Mouse (Mus musculus) left cerebral cortex, postnatal 14 days (tissue): Measurements from ENCODE around the gene Hoxc8. TPM values are rescaled to one million over a fixed set of nuclear protein-coding genes. Genes with fewer than 3 reads are reported as not detected.

ENCODE experiments used
- DNase-seq, 2 experiments: peaks; one replicate each; pipeline ENCODE4 v3.0.0; 2021 to 2022; ENCODE audit warnings: low spot score in 2 of 2, mixed read lengths in 1 of 2
- intact Hi-C: fragments of 180-260 bp; cut with DNase I; formaldehyde crosslinking; loops from one replicate; pipeline ENCODE4 v1.15.1; 2025
- total RNA-seq, 2 experiments: library from RNA; stranded (reverse); gene quantifications; 2 replicates each; pipeline ENCODE4 v1.2.3; 2021

Hoxc8 gene
- total RNA-seq, 2 experiments from 2014 or later: not detected

DNA sequence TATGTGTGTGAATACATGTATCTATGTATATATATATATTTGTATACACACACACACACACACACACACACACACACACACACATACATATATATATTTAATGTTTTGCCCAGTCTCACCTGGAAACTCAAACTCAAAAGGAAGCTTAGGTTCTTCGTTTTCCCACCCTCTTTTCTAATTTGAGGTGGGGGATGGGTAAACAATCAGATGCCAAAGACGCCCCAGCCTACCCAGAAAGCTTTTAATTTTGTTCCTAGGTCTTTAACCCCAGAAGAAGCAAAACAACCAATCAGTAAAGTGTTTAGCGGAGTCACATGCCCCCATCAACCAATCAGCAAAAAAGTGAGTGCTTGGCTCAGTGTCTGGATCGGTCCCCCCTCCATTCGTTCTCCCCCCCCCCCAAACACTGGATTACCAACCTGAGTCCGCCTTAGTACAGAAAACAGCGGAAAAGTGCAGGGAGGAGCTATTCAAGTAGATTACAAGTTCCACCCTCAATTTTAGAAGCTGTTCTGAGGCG is 30.6 kb downstream of the Hoxc8 start:
- DNase-seq: no peak
- intact Hi-C loops: no loop called here

DNA sequence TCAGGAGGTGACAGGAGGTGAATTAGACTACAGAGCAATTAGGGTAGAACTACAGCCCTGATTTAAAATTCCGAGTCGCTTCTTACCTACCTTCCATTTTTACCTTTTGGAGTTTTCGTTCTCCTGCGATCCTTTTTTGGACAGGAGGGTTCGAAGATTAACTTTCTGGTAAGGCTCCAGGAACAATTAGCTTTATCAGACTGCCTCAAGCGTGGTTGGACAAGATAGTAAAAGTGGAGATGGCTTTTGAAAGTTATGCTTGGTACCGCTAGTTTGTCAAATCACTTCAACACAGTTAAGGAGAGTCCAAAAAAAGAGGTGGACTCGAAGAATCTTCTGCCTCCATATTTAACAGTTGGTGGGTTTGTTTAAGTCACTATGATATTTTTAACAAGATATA is 31.1 kb downstream of the Hoxc8 start:
- DNase-seq: no peak
- intact Hi-C loops: no loop called here

DNA sequence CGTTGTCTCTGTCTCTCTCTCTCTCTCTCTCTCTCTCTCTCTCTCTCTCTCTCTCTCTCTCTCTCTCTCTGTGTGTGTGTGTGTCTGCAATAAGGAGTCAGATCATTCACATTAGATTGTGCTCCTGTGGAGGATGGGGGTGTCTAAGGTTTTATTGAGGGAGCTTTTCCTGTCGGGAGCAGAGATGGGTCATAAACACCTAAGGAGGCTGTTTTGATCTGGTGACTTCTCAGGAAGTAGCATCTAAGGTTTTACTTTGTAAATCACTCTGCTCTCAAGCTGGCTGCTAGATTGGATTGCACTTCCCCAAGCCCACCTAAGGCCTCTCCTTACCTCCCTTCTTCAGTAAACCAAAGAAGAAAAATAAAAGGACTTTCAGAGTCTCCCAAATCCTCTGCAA is 33.7 kb downstream of the Hoxc8 start:
- DNase-seq: no peak
- intact Hi-C loops: no loop called here

DNA sequence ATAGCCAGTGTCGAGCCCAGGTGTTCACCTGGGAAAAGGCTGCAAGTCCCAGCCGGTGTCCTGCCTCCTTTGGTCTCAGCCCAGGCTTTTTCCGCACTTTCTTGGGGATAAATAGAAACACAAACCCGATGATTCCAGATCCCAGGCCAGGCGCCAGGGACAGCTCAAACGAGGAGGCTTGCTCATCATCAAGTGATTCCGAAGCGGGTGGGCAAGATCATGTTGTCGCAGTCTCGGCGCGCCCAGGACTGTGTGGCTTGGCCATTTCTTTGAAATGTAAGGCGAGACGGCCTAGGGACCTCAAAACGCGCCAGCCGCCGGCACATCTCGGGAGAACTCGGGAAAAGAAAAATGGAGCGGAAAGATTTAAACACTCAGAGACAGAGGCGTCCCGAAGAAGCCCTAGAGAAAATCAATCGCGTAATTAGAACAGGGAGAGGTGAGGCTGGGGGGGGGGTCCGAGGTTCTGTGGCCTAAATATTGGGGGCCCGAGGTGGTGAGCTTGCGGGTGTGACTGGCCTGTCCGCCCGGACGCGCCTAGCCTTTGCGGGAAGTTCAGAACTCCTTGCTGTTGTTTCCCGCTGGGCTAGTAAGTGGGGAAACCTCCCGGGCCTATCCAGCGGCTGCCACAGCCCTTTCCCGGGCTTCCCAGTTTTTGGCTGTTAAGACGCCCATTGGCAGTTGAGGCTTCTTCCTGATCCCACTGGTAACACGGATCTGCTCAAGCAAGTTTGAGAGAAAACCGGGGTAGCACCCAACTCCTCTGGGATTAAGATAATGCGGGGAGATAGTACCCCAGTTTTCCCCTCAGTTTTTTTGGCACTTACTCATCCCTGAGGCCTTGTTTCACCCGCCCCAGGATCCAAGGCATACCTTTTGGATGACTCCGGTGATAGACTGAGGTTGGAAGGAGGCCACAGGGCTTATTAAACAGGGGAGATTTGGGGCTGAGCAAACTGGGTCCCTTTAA is 37.1 kb downstream of the Hoxc8 start:
- no peak for DNase-seq
- intact Hi-C loops: loop anchor here (5.0 kb wide), 1 partner anchor 35 kb away; no protein-coding TSS in a partner anchor

DNA sequence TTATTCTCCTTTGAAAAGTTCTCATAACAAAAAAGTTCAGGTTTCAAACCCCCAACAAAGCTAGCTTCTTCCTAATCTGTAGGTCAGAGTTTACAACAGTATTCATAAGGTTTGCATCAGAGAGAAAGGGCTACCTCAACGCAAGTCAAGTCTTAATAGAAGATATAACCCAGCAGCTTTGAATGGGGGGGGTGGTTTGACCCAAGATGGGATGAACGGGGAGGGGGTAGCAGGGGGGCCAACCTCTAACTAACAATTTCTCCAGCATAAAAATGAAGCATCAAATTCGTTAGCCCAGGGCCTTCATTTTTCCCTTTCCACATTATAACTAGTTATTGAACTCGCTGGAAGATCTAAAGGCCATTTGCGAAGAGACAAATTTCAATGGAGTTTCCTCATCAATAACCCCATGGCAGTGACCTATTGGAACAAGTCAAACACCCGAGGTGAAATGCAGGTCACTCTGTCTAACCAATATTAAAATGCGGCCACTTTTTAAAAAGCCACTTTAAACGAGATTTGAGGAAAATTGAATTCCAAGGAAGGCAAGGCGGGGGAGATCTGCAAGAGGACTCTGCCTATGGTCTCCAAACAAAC is 38.6 kb downstream of the Hoxc8 start:
- intact Hi-C loops: loop anchor here (5.0 kb wide), 1 partner anchor 33 kb away; no protein-coding TSS in a partner anchor
- DNase-seq: no peak

DNA sequence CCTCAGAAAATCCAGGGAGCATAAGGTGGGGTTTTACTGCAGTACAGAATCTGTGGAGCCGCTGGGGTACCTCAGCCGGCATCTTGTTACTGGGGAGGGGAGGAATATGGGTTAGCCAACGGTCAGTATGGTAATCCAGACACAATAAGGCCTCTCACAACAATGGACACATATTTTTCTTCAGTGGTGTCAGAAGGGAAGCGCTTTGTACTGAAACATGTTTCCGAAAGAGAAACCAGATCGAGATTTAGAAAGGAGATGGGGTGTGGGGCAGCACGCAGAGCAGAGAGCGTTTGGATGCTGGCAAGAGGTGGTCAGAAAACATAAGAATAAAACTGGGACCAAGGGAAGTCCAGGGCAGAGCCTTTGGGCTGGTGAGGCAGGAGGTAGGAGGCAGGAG is 39.7 kb downstream of the Hoxc8 start:
- intact Hi-C loops: no loop called here
- DNase-seq: no peak

DNA sequence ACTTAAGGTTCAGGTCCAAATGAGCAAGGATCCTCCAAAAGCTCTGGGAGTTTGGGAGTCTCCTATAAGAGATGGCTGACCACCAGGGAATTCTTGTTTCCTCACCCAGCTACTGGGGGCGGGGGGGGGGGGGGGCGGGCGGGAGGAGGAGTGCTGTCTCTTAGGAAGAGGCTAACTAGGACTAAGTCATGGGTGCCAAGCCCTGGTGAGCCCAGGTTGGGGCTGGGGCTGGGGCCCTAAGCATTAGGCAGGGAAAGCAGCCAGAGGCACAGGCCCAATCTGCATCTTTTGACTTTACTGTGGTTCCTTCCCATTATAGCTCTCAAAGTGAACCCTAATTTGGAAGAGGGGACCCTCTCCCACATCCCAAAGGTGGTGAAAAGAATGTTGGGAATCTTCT is 41.8 kb downstream of the Hoxc8 start:
- DNase-seq: no peak
- intact Hi-C loops: no loop called here

DNA sequence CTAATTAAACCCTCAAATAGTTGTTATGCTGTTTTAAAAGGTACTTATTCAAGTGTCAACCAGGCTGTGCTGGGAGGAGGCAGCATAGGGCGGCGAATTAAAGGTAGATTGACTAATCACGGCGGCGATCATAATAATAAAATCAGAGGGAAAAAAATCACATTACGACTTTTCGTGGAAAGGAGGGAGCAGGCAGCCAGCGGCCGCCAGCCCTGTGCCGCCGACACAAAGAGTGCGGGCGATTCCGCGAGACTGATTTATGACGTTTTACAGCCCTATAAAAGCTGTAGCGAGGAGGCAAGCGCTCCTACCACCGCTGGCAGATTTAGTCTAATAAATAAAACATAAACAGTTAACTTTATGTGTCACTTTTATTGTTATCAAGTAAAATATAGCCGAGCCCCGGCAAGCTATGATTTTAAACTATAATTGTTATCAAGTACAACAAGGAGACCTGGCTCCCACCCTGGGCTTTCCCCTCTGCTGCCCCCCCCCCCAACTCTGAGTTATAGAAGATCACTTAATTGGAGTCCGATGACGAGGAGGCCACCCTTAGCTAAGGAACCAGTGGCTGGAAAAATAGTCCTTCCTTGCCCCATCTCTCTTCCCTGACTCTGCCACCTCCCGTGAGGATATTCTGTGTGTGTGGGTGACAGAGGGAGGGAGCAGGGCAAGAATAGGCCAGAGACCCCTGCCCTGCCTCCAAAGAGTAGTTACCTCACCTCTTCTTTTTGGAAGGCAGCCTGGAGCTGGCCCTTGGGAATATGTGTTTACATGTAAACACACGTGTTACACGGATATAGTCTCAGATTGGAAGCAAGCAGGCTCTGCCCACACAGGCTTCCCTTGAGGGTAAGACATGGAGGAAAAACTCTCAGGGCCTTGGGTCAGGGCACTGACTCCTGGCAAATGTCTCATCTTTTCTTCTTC is 42.5 kb downstream of the Hoxc8 start:
- DNase-seq: no peak
- intact Hi-C loops: no loop called here

DNA sequence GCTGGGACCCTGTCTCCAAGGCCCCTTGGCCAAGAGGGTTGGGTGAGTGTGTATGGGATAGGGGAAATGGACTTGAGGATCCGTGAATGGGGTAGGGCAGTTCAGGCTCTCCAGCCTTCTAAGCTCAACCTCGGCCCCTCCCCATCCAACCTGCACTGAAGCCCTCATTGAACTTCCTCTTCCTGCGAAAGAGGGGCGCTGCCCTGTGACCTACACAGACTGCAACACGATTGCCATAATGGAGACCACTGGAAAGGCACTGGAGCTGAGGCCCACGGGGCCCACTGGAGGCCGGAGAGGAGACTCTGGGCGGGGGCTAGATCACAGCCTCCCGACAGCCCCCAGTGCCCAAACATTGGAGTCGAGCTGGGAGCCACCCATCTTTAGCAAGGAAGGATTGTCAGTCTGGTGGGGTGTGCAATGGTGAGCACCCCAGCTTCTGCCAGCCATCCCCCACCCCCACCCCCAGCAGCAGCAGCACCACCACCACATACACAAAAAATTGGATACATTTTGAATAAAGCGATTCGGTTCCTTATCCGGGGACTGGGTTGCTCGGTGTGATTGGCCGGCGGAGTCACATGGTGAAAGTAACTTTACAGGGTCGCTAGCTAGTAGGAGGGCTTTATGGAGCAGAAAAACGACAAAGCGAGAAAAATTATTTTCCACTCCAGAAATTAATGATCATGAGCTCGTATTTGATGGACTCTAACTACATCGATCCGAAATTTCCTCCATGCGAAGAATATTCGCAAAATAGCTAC is 43.8 kb downstream of the Hoxc8 start:
- intact Hi-C loops: no loop called here
- DNase-seq: no peak

DNA sequence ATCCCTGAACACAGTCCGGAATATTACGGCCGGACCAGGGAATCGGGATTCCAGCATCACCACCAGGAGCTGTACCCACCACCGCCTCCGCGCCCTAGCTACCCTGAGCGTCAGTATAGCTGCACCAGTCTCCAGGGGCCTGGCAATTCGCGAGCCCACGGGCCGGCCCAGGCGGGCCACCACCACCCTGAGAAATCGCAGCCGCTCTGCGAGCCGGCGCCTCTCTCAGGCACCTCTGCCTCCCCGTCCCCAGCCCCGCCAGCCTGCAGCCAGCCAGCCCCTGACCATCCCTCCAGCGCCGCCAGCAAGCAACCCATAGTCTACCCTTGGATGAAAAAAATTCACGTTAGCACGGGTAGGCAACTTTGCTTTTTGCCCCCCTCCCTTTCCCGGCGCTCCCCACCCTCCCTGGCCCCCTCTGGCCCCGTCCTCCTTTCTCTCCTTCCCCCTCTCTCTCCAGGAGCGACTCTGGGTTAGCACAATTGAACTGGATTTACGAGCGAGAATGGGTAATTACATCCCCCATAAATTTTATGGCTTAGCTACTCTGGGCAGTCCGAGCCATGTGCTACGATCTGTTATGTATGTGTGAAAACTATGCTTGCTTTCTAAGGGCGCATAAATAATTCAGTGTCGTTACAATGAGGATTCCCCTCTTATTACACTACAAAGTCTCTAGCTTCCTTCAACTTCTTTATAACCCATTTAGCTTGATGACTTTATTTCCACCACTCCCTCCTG is 44.6 kb downstream of the Hoxc8 start:
- intact Hi-C loops: no loop called here
- no peak for DNase-seq

DNA sequence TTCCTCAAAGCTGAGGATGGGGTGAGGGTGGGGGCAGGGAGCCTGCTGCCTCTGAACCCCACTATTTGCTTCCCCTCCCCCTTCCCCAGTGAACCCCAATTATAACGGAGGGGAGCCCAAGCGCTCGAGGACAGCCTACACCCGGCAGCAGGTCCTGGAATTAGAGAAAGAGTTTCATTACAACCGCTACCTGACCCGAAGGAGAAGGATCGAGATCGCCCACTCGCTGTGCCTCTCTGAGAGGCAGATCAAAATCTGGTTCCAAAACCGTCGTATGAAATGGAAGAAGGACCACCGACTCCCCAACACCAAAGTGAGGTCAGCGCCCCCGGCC is 45.1 kb downstream of the Hoxc8 start:
- intact Hi-C loops: no loop called here
- DNase-seq: no peak

DNA sequence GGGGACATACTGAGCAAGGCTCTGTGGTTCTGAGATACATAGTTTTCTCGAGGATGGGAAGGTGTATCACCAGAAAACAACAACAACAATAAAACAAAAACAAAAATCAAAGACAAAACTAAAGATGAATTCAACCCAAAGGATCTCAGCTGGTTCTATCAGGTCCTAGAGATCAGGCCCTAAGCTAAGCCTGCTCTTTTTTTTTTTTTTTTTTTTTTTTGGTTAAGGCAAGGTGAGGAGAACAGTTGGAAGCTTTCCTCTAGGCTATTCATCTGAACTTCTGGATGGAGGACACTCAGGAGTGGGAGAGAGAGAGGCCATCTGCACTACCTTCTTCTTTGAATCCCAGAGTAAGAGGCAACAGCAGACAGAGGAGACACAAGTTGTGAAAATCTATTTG is 47.2 kb downstream of the Hoxc8 start:
- intact Hi-C loops: no loop called here

DNA sequence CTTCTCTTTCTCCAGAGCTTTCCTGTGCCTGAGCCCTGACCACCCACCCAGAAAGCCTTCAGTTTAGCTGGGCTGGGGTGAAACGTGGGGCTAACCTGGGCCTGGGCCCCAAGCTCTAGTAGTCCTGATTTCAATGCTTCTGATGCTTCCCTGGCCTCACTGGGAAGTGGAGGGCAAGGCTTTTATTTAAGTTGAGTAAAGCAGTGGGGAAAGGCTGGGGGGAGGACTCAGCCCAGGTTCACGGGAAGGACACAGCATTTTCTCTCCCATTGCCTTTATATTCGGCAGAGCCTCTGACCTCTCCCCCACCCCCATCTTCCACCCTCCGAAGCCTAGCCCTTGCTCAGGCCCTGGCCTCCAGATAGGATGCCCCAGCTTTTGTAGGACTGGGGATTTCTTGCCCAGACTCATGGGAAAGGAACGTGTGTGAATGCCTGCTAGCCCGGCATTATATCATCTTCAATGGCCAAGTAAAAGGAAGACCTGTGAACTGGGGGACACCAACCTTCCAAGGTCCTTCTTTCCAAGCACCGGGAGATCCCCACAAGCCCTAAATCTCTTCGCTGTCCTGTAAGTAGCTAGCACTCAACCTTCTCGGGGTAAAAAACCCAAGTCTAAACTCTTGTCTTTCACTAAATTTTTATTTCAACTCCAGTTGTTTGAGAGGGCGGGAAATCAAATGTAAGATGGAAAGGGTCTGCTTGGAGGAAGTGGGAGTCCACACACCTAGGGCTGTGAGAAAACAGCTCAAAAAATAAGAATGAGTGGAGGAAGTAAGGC is 48.5 kb downstream of the Hoxc8 start:
- intact Hi-C loops: no loop called here
- DNase-seq: no peak

More for the DNA sequence above, 47.2 kb downstream of the Hoxc8 start:
- no peak for DNase-seq

DNA sequence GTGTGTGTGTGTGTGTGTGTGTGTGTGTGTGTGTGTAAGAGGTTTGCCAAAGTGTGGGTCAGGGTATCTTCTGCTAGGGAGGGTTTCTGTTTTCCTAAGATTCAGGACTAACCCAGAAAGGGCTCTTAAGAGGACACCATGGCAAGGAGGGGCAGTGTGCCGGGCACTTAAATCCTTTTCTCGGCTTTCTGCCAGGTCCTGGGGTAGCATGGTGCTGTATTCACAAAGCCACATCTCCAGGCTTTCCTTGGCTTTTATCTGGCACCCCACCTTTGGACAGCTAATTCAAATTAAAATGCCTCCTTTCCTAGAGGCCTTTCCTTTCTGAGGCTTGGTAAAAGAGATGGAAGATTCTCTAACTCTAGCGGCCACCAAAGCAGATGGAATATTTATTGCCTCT is 49.2 kb downstream of the Hoxc8 start:
- no peak for DNase-seq
- intact Hi-C loops: no loop called here

DNA sequence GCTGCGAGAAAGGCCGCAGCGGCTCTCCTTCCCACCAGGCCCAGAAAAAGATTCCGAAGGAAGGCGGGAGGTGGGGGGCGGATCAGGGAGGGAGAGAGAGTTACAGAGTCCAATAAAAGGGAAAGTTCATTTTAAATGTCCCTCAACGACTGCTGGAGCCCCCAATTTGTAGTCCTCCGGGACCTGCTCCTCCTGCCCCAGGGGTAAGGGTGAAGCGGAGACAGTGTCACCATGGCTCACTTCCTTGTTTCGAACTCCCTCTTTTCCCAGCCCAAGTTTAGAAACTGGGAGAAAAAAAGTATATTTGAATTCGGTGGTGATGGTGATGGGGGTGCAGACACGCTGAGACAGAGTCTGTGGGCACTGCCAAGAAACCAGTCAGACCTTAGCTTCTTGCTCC is 50.2 kb downstream of the Hoxc8 start:
- intact Hi-C loops: no loop called here
- no peak for DNase-seq

DNA sequence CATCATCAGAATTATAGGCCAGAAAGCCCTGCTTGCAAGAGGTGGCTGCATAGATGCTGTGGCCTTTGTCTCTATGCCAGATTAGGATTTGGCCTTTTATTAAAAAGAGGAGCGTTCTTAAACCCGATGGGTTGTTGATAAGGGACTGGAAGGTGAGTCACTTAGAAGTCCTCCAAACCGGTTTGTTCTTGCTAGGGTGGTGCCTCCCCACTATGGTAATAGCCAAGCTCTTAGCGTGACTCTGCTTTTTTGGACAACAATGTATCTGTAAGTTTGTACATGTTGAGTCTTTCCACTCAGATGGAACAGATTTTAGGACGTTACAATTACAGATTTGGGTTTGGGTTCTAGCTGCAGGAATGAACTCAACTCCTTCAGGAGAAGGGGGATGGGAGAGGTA is 51.2 kb downstream of the Hoxc8 start:
- DNase-seq: no peak
- intact Hi-C loops: no loop called here

DNA sequence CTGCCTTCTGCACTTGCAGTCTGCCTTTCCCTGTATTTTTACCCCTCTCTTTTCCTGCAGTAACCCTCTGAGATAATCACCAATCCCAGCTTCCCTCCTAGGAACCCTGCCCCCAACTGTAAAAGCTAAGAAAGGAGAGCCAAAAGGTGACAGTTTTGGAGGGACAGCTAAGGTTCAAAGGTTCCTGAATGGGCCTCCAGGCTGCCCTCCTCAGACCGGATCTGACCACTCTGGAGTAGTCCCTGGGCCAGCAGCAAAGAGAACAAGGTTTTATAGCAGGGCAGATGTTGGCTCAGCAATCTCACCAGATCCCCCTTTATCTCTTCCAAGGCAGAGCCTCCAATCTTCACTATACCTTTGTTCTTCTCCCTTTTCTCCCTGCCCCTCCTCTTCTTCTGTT is 51.8 kb downstream of the Hoxc8 start:
- no peak for DNase-seq
- intact Hi-C loops: no loop called here
